Mouse (Mus musculus) adrenal gland, postnatal 10 days (tissue): ENCODE results near the gene Erich3. TPM values are rescaled to one million over a fixed set of nuclear protein-coding genes. Genes with fewer than 3 reads are reported as not detected.

Experiments
- DNase-seq: peaks from one replicate; pipeline ENCODE4 v3.0.0; 2021; ENCODE audit warnings: mixed read lengths
- total RNA-seq, 2 experiments: library from RNA; stranded (reverse); gene quantifications; 2 replicates each; pipeline ENCODE4 v1.2.3; 2021

Gene Erich3
- total RNA-seq, 2 experiments from 2014 or later, result 0.55 to 0.60 TPM

- DNase-seq, result no peak
Observed at GRCm38 (mm10) chr3:154682570-154682969, 18.9 kb downstream of the Erich3 start.

- DNase-seq, result no peak
Observed at GRCm38 (mm10) chr3:154683667-154684066, 20.0 kb downstream of the Erich3 start.

- DNase-seq, result no peak
Observed at GRCm38 (mm10) chr3:154690260-154690659, 26.6 kb downstream of the Erich3 start.

GRCm38 (mm10) chr3:154691897-154692571 lies 28.4 kb downstream of the Erich3 start:
- peak; percentile 56 for DNase-seq

- DNase-seq, result no peak
Observed at GRCm38 (mm10) chr3:154692572-154692922, 28.9 kb downstream of the Erich3 start.

GRCm38 (mm10) chr3:154693902-154694301 lies 30.2 kb downstream of the Erich3 start:
- DNase-seq, result no peak

GRCm38 (mm10) chr3:154696611-154697010 lies 33.0 kb downstream of the Erich3 start:
- no peak for DNase-seq

GRCm38 (mm10) chr3:154698907-154699306 lies 35.2 kb downstream of the Erich3 start:
- no peak for DNase-seq

GRCm38 (mm10) chr3:154700296-154700695 lies 36.6 kb downstream of the Erich3 start:
- no peak for DNase-seq

GRCm38 (mm10) chr3:154700735-154701134 lies 37.1 kb downstream of the Erich3 start:
- DNase-seq, result no peak

- DNase-seq, result no peak
Observed at GRCm38 (mm10) chr3:154704755-154705154, 41.1 kb downstream of the Erich3 start.

- no peak for DNase-seq
Observed at GRCm38 (mm10) chr3:154708150-154708549, 44.5 kb downstream of the Erich3 start.

GRCm38 (mm10) chr3:154723198-154723597 lies 59.5 kb downstream of the Erich3 start:
- DNase-seq, result peak; percentile 47

GRCm38 (mm10) chr3:154731431-154731830 lies 67.8 kb downstream of the Erich3 start:
- DNase-seq, result no peak

- no peak for DNase-seq
Observed at GRCm38 (mm10) chr3:154741496-154741895, 77.8 kb downstream of the Erich3 start.

GRCm38 (mm10) chr3:154742927-154743326 lies 79.3 kb downstream of the Erich3 start:
- no peak for DNase-seq

- no peak for DNase-seq
Observed at GRCm38 (mm10) chr3:154744317-154744716, 80.7 kb downstream of the Erich3 start.

GRCm38 (mm10) chr3:154754505-154754904 lies 90.8 kb downstream of the Erich3 start:
- no peak for DNase-seq

- DNase-seq, result no peak
Observed at GRCm38 (mm10) chr3:154755225-154755624, 91.6 kb downstream of the Erich3 start.

- DNase-seq, result no peak
Observed at GRCm38 (mm10) chr3:154758089-154758488, 94.4 kb downstream of the Erich3 start.

- DNase-seq, result no peak
Observed at GRCm38 (mm10) chr3:154761108-154761507, 97.4 kb downstream of the Erich3 start.

- no peak for DNase-seq
Observed at GRCm38 (mm10) chr3:154763374-154763773, 99.7 kb downstream of the Erich3 start.

- DNase-seq, result no peak
Observed at GRCm38 (mm10) chr3:154764115-154764514, 100.5 kb downstream of the Erich3 start.

GRCm38 (mm10) chr3:154766321-154766720 lies 102.7 kb downstream of the Erich3 start:
- DNase-seq, result no peak

- no peak for DNase-seq
Observed at GRCm38 (mm10) chr3:154771651-154772050, 108.0 kb downstream of the Erich3 start.
